Mouse (Mus musculus): ENCODE data around the gene D330020A13Rik. TPM values are rescaled to one million over a fixed set of nuclear protein-coding genes. Genes with fewer than 3 reads are reported as not detected.

The D330020A13Rik gene
- polyA plus RNA-seq, 1 experiment from 2014 or later: 0.20 TPM

- H3K4me2 ChIP-seq (ENCODE audit: low read depth, low read length): no peak overlapping the region
- no peaks in the 10 kb centered on the region for H3K4me1 ChIP-seq (ENCODE audit: control insufficient read depth, insufficient read depth, low read length)
- ATAC-seq (replicated peaks; ENCODE audit: insufficient number of reproducible peaks, low FRiP score, low TSS enrichment, low read depth): no peak
- DNase-seq (ENCODE audit: low spot score): no peak
- no peaks in the 10 kb centered on the region for H3K36me3 ChIP-seq (replicated peaks; ENCODE audit: control insufficient read depth, insufficient read depth, low read depth, low read length)
- 51% methylated on average over 5 of the region's 5 CpGs for WGBS
- no peaks in the 10 kb centered on the region for H3K27me3 ChIP-seq (ENCODE audit: control insufficient read depth, insufficient read depth, low read length)
- no peak overlapping the region for H3K4me3 ChIP-seq (ENCODE audit: low read depth, low read length)
- H3K9me3 ChIP-seq (replicated peaks; ENCODE audit: control insufficient read depth, low read length): no peaks in the 10 kb centered on the region
- H3K9ac ChIP-seq (replicated peaks; ENCODE audit: low read length): no peak overlapping the region
- H3K27ac ChIP-seq (replicated peaks; ENCODE audit: low read depth, low read length): no peak overlapping the region
Observed at GRCm38 (mm10) chr6:120256431-120256935, 37.7 kb upstream of the D330020A13Rik start.

DNA sequence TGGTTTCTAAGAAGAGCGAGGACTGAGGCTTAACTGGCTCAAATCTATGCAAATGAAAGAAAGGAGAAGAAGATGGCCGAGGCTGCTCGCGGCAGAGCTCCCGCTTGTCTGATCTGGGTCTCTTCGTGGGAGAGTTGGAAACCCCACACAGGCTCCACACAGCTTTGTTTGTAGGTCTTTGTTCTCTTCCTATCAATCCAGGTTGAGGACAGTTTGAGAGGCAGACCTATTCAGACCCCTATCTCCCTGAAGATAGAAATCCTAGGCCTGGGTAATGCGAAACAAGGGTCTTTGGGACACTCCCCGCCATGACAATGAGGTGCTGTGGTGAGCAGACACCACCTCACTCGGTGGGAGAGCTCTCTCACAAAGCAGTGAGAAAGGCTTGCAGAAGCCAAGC is 34.7 kb upstream of the D330020A13Rik start:
- 40% methylated on average over 9 of the region's 9 CpGs for WGBS
- ATAC-seq (replicated peaks; ENCODE audit: insufficient number of reproducible peaks, low FRiP score, low TSS enrichment, low read depth) (no peak), DNase-seq (ENCODE audit: low spot score) (no peak)
- H3K4me1 ChIP-seq (ENCODE audit: control insufficient read depth, insufficient read depth, low read length): no peaks in the 10 kb centered on the region
- no peaks in the 10 kb centered on the region for H3K36me3 ChIP-seq (replicated peaks; ENCODE audit: control insufficient read depth, insufficient read depth, low read depth, low read length)
- H3K27me3 ChIP-seq (ENCODE audit: control insufficient read depth, insufficient read depth, low read length): no peaks in the 10 kb centered on the region
- H3K4me3 ChIP-seq (ENCODE audit: low read depth, low read length): no peak overlapping the region
- no peak overlapping the region for H3K27ac ChIP-seq (replicated peaks; ENCODE audit: low read depth, low read length)
- no peak overlapping the region for H3K9ac ChIP-seq (replicated peaks; ENCODE audit: low read length)
- H3K9me3 ChIP-seq (replicated peaks; ENCODE audit: control insufficient read depth, low read length): no peaks in the 10 kb centered on the region
- H3K4me2 ChIP-seq (ENCODE audit: low read depth, low read length): no peak overlapping the region

DNA sequence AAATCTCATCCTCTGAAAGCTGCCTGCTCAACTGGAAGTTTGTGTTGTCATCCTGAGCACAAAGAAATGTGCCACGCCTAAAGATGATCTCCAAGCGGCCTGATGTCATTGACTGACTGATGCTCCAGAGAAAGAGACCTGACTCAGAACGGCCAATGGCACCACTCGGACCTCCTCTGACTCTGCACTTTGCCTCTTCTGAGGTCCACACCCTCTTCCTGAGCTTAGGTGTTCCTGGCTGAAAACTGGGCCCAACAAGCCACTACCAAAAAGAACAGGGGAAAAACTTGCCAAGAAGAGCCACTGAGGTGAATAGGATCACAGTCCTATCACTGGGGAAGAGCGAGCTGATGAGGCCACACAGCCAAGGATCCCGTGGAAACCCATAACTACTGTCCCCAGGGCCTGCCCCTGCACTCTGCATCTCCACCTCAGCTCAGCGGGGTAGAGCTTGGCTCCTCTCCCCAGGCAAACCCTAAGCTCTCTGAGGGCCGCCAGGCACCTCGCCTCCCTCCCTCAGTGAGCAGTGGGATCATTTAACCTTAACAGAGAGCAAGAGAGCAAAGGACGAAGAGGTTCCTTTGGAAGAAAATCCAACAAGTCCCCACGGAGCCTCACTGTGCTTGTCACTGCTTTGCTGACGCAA is 31.2 kb upstream of the D330020A13Rik start:
- no peak overlapping the region for H3K4me3 ChIP-seq (ENCODE audit: low read depth, low read length)
- no peak overlapping the region for H3K4me2 ChIP-seq (ENCODE audit: low read depth, low read length)
- H3K4me1 ChIP-seq (ENCODE audit: control insufficient read depth, insufficient read depth, low read length): no peaks in the 10 kb centered on the region
- H3K9me3 ChIP-seq (replicated peaks; ENCODE audit: control insufficient read depth, low read length): no peaks in the 10 kb centered on the region
- no peak overlapping the region for H3K9ac ChIP-seq (replicated peaks; ENCODE audit: low read length)
- DNase-seq (ENCODE audit: low spot score) (no peak), ATAC-seq (replicated peaks; ENCODE audit: insufficient number of reproducible peaks, low FRiP score, low TSS enrichment, low read depth) (no peak)
- no peak overlapping the region for H3K27ac ChIP-seq (replicated peaks; ENCODE audit: low read depth, low read length)
- no peaks in the 10 kb centered on the region for H3K36me3 ChIP-seq (replicated peaks; ENCODE audit: control insufficient read depth, insufficient read depth, low read depth, low read length)
- H3K27me3 ChIP-seq (ENCODE audit: control insufficient read depth, insufficient read depth, low read length): no peaks in the 10 kb centered on the region
- 54% methylated on average over 12 of the region's 12 CpGs for WGBS

- H3K4me3 ChIP-seq (ENCODE audit: low read depth, low read length): no peak overlapping the region
- no peaks in the 10 kb centered on the region for H3K27me3 ChIP-seq (ENCODE audit: control insufficient read depth, insufficient read depth, low read length)
- no peak overlapping the region for H3K9ac ChIP-seq (replicated peaks; ENCODE audit: low read length)
- H3K4me2 ChIP-seq (ENCODE audit: low read depth, low read length): no peak overlapping the region
- ATAC-seq (replicated peaks; ENCODE audit: insufficient number of reproducible peaks, low FRiP score, low TSS enrichment, low read depth): no peak
- H3K4me1 ChIP-seq (ENCODE audit: control insufficient read depth, insufficient read depth, low read length): no peaks in the 10 kb centered on the region
- H3K36me3 ChIP-seq (replicated peaks; ENCODE audit: control insufficient read depth, insufficient read depth, low read depth, low read length): no peaks in the 10 kb centered on the region
- no peak overlapping the region for H3K27ac ChIP-seq (replicated peaks; ENCODE audit: low read depth, low read length)
- 81% methylated on average over 7 of the region's 7 CpGs for whole genome bisulfite sequencing
- no peaks in the 10 kb centered on the region for H3K9me3 ChIP-seq (replicated peaks; ENCODE audit: control insufficient read depth, low read length)
- no peak for DNase-seq (ENCODE audit: low spot score)
Observed at GRCm38 (mm10) chr6:120263608-120264007, 30.6 kb upstream of the D330020A13Rik start.

- no peaks in the 10 kb centered on the region for H3K36me3 ChIP-seq (replicated peaks; ENCODE audit: control insufficient read depth, insufficient read depth, low read depth, low read length)
- DNase-seq (ENCODE audit: low spot score): peak; percentile 11
- WGBS: 34% methylated on average over 6 of the region's 6 CpGs
- ATAC-seq (replicated peaks; ENCODE audit: insufficient number of reproducible peaks, low FRiP score, low TSS enrichment, low read depth): no peak
- H3K9me3 ChIP-seq (replicated peaks; ENCODE audit: control insufficient read depth, low read length): no peaks in the 10 kb centered on the region
- no peaks in the 10 kb centered on the region for H3K27me3 ChIP-seq (ENCODE audit: control insufficient read depth, insufficient read depth, low read length)
- no peak overlapping the region for H3K9ac ChIP-seq (replicated peaks; ENCODE audit: low read length)
- H3K4me1 ChIP-seq (ENCODE audit: control insufficient read depth, insufficient read depth, low read length): no peaks in the 10 kb centered on the region
- no peak overlapping the region for H3K4me3 ChIP-seq (ENCODE audit: low read depth, low read length)
- no peak overlapping the region for H3K27ac ChIP-seq (replicated peaks; ENCODE audit: low read depth, low read length)
- no peak overlapping the region for H3K4me2 ChIP-seq (ENCODE audit: low read depth, low read length)
Observed at GRCm38 (mm10) chr6:120264151-120264550, 30.0 kb upstream of the D330020A13Rik start.

DNA sequence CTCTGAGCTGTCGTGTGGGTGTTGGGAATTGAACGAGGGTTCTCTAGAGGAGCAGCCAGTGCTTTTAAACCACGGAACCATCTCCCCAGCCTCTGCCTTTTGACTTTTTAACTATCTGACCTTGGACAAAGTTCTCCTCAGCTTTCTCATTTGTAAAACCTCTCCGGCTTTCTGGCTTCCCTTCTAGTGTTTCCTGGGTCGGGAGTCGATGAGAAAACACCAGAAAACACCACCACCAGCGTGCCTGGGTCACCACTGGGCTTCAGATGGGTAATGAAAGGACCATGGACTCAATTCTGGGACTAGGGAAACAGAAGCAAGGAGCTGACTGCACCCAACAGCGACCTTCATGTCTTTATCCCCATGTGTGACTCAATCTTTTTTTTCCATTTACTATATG is 20.0 kb upstream of the D330020A13Rik start:
- Histone ChIP-seq H3K4me3 (ENCODE audit: low read depth, low read length) (no peak overlapping the region), H3K27ac (replicated peaks; ENCODE audit: low read depth, low read length) (no peak overlapping the region), H3K9me3 (replicated peaks; ENCODE audit: control insufficient read depth, low read length) (no peaks in the 10 kb centered on the region), H3K9ac (replicated peaks; ENCODE audit: low read length) (no peak overlapping the region), H3K36me3 (replicated peaks; ENCODE audit: control insufficient read depth, insufficient read depth, low read depth, low read length) (no peaks in the 10 kb centered on the region), H3K27me3 (ENCODE audit: control insufficient read depth, insufficient read depth, low read length) (no peaks in the 10 kb centered on the region), H3K4me1 (ENCODE audit: control insufficient read depth, insufficient read depth, low read length) (no peaks in the 10 kb centered on the region), H3K4me2 (ENCODE audit: low read depth, low read length) (no peak overlapping the region)
- DNase-seq (ENCODE audit: low spot score) (no peak), ATAC-seq (replicated peaks; ENCODE audit: insufficient number of reproducible peaks, low FRiP score, low TSS enrichment, low read depth) (no peak)
- 83% methylated on average over 8 of the region's 8 CpGs for WGBS

- Histone ChIP-seq H3K9me3 (replicated peaks; ENCODE audit: control insufficient read depth, low read length) (no peaks in the 10 kb centered on the region), H3K4me3 (ENCODE audit: low read depth, low read length) (no peak overlapping the region), H3K27ac (replicated peaks; ENCODE audit: low read depth, low read length) (no peak overlapping the region), H3K36me3 (replicated peaks; ENCODE audit: control insufficient read depth, insufficient read depth, low read depth, low read length) (no peaks in the 10 kb centered on the region), H3K4me2 (ENCODE audit: low read depth, low read length) (no peak overlapping the region), H3K27me3 (ENCODE audit: control insufficient read depth, insufficient read depth, low read length) (no peaks in the 10 kb centered on the region), H3K4me1 (ENCODE audit: control insufficient read depth, insufficient read depth, low read length) (no peaks in the 10 kb centered on the region), H3K9ac (replicated peaks; ENCODE audit: low read length) (no peak overlapping the region)
- WGBS: 60% methylated on average over 4 of the region's 4 CpGs
- DNase-seq (ENCODE audit: low spot score) (no peak), ATAC-seq (replicated peaks; ENCODE audit: insufficient number of reproducible peaks, low FRiP score, low TSS enrichment, low read depth) (no peak)
Observed at GRCm38 (mm10) chr6:120274887-120275286, 19.3 kb upstream of the D330020A13Rik start.

DNA sequence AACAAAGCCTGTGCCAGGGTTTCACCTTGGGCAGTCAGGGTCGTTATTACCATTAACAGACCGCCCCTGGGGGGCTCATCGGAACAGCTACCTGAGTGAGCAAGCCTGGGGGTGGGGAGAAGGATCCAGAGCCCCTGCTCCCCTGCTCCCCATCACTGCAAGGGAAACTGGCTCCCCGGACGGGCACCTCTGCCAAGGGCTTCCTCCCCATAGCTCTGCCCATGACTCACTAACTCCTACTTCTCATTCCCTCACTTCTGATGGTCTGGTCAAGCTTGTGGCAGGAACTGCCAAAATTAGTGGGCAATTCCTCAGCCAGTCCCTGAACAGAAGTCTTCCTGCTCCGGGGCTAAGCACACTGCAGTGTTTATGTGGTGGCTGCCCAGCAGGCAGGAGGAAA is 18.9 kb upstream of the D330020A13Rik start:
- no peak overlapping the region for H3K27ac ChIP-seq (replicated peaks; ENCODE audit: low read depth, low read length)
- H3K4me3 ChIP-seq (ENCODE audit: low read depth, low read length): no peak overlapping the region
- H3K9ac ChIP-seq (replicated peaks; ENCODE audit: low read length): no peak overlapping the region
- H3K9me3 ChIP-seq (replicated peaks; ENCODE audit: control insufficient read depth, low read length): no peaks in the 10 kb centered on the region
- H3K36me3 ChIP-seq (replicated peaks; ENCODE audit: control insufficient read depth, insufficient read depth, low read depth, low read length): no peaks in the 10 kb centered on the region
- no peaks in the 10 kb centered on the region for H3K27me3 ChIP-seq (ENCODE audit: control insufficient read depth, insufficient read depth, low read length)
- ATAC-seq (replicated peaks; ENCODE audit: insufficient number of reproducible peaks, low FRiP score, low TSS enrichment, low read depth) (no peak), DNase-seq (ENCODE audit: low spot score) (no peak)
- no peak overlapping the region for H3K4me2 ChIP-seq (ENCODE audit: low read depth, low read length)
- 58% methylated on average over 6 of the region's 6 CpGs for WGBS
- no peaks in the 10 kb centered on the region for H3K4me1 ChIP-seq (ENCODE audit: control insufficient read depth, insufficient read depth, low read length)
